Mouse (Mus musculus) gastrocnemius, postnatal 10 days (tissue): ENCODE measurements at regions not wholly inside any gene's neighbourhood (a gene's known extent, or its start where the extent isn't known, plus 50 kb on each side); places are given as distances from the start of the nearest gene placed in this dataset.
"Not testable (repeated sequence)": the region's sequence is repeated elsewhere in the genome, so short reads cannot be mapped to it uniquely, and the experiment has no call there.

Experiments used
- DNase-seq: peaks from one replicate; pipeline ENCODE4 v3.0.0; 2021; ENCODE audit warnings: mixed read lengths

- no peak for DNase-seq
Measured at GRCm38 (mm10) chr9:51664353-51664752, 100.8 kb upstream of the Arhgap20 start.

GRCm38 (mm10) chr9:51664876-51665275 lies 100.3 kb upstream of the Arhgap20 start:
- no peak for DNase-seq

GRCm38 (mm10) chr9:51668976-51669375 lies 96.2 kb upstream of the Arhgap20 start:
- not testable (repeated sequence) for DNase-seq

- no peak for DNase-seq
Measured at GRCm38 (mm10) chr9:51670531-51670930, 94.6 kb upstream of the Arhgap20 start.

GRCm38 (mm10) chr9:51686536-51686935 lies 78.6 kb upstream of the Arhgap20 start:
- DNase-seq, result no peak

GRCm38 (mm10) chr9:51714326-51714725 lies 50.8 kb upstream of the Arhgap20 start:
- no peak for DNase-seq
